Mouse (Mus musculus) ES-Bruce4 (cell line): ENCODE results near the gene Six5. TPM values are rescaled to one million over a fixed set of nuclear protein-coding genes. Genes with fewer than 3 reads are reported as not detected.

Experiments used
- H3K27ac ChIP-seq: 2 replicates; pipeline ENCODE4 v1.5.1; 2012; ENCODE audit warnings: low read length, inconsistent platforms; ENCODE audit not compliant: insufficient read depth
- H3K27me3 ChIP-seq: 2 replicates; pipeline ENCODE4 v1.6.1; 2012; ENCODE audit warnings: mild to moderate bottlenecking, low read length, inconsistent platforms; ENCODE audit not compliant: control insufficient read depth, poor library complexity, insufficient read depth, severe bottlenecking
- H3K36me3 ChIP-seq: 2 replicates; pipeline ENCODE4 v1.6.1; 2012; ENCODE audit warnings: inconsistent platforms, mild to moderate bottlenecking, low read length, moderate library complexity; ENCODE audit not compliant: control insufficient read depth, poor library complexity, insufficient read depth, severe bottlenecking
- H3K4me1 ChIP-seq: one replicate; pipeline ENCODE4 v1.8.1; 2011; ENCODE audit warnings: low read length; ENCODE audit not compliant: control insufficient read depth, insufficient read depth
- H3K4me3 ChIP-seq: 2 replicates; pipeline ENCODE4 v1.5.1; 2011; ENCODE audit warnings: low read depth, mild to moderate bottlenecking, low read length
- H3K9ac ChIP-seq: 2 replicates; pipeline ENCODE4 v1.6.1; 2012; ENCODE audit warnings: low read depth, mild to moderate bottlenecking, inconsistent platforms; ENCODE audit not compliant: poor library complexity, severe bottlenecking
- H3K9me3 ChIP-seq: replicated peaks from 2 replicates; pipeline ENCODE4 v1.6.1; 2012; ENCODE audit warnings: mild to moderate bottlenecking, low read length, inconsistent platforms; ENCODE audit not compliant: control insufficient read depth, poor library complexity, insufficient read depth, severe bottlenecking
- CTCF ChIP-seq: IDR thresholded peaks from one replicate; pipeline ENCODE4 v1.8.1; 2011; ENCODE audit warnings: low read depth, low read length
- EP300 ChIP-seq: IDR thresholded peaks from 2 replicates; pipeline ENCODE4 v1.6.1; 2011; ENCODE audit warnings: low read depth, low read length; ENCODE audit not compliant: insufficient read depth
- POLR2A ChIP-seq: IDR thresholded peaks from one replicate; pipeline ENCODE4 v1.8.1; 2011; ENCODE audit warnings: low read length; ENCODE audit not compliant: insufficient read depth
- polyA plus RNA-seq: library from polyadenylated mRNA; stranded (reverse); fragments of >200 nt; gene quantifications from 2 replicates; pipeline ENCODE4 v1.2.4, GENCODE M21; 2011; ENCODE audit warnings: low read depth; ENCODE audit not compliant: missing spikeins, insufficient read depth, insufficient read length

Six5 gene
- polyA plus RNA-seq, 1 experiment: 2.7 TPM

DNA sequence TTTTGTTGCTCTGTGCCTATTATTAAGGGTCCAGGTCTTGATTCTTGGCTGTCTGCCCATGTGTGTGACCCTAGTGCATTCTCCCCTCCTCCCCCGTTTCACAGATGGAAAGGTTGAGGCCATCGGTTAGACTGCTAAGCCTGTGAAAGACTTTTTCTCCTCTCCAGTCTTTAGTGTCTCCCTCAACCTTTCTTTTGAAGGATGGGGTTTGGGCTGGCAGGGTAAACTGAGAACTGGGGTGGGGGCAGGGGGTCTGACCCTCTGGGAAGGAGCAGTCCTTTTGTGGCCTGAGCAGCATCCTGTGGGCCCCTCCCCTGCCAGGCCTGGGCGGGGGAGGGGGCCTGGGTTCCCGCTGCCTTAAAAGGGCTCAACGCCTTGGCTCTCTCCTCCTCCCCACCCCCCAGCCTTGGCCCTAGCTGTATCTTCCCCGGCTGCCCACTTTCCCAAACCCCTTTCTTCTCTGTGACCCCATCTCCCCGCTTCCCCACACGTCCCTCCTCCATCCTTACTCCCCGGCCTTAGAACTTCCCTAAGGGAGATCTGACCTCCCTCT, 9.4 kb upstream of the Six5 start:
- Histone ChIP-seq H3K36me3 (peaks cover 9% of the 10 kb centered on the region), H3K27me3 (no peaks in the 10 kb centered on the region), H3K27ac (no peak overlapping the region), H3K4me3 (no peak overlapping the region), H3K4me1 (peaks cover 4% of the 10 kb centered on the region), H3K9me3 (no peaks in the 10 kb centered on the region), H3K9ac (no peak overlapping the region)
- TF ChIP-seq CTCF (no peak), EP300 (no peak), POLR2A (no peak)

DNA sequence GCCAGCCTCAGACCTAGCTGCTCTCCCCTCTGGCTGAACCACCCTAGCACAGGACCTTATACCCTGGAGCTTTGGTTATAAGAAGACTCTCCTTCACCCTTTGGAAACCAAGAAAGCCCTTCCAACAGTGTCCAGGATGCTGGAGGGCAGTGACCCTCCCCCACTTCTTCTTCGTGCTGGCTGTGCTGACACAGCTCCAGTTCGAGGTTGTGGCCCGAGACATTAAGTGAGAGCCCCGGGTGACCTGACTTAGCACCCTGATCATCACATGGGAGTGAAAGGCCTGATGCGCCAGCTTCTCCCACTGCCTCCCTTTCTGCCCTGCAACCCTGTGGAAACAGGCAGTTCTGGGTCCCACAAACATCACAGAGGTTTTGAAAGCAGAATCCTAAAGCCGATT, 8.9 kb upstream of the Six5 start:
- TF ChIP-seq POLR2A (no peak), CTCF (no peak), EP300 (no peak)
- H3K27me3 ChIP-seq: no peaks in the 10 kb centered on the region
- peaks cover 9% of the 10 kb centered on the region for H3K36me3 ChIP-seq
- H3K9ac ChIP-seq: no peak overlapping the region
- H3K4me3 ChIP-seq: peak overlapping the region; percentile 51; the same call in 1 of the 2 replicates
- H3K4me1 ChIP-seq: peaks cover 4% of the 10 kb centered on the region
- H3K9me3 ChIP-seq: no peaks in the 10 kb centered on the region
- no peak overlapping the region for H3K27ac ChIP-seq

DNA sequence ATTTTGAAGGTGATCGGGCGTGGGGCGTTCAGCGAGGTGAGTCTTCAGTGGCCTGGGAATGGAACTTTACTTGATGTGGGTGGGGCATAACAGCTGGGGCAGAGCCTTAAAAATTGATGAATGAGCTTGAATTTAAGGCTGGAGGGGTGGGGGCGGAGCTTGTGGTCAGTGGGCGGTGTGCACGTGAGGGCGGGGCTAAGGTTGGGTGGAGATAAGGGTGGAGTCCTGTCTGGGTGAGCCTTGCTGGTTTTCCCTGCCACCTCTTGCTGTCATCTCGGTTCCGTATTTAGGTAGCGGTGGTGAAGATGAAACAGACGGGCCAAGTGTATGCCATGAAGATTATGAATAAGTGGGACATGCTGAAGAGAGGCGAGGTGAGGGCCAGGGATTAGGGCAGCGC, 8.4 kb upstream of the Six5 start:
- Histone ChIP-seq H3K4me1 (peaks cover 4% of the 10 kb centered on the region), H3K4me3 (peak overlapping the region; percentile 51), H3K27me3 (no peaks in the 10 kb centered on the region), H3K27ac (no peak overlapping the region), H3K9ac (no peak overlapping the region), H3K36me3 (peaks cover 3% of the 10 kb centered on the region), H3K9me3 (no peaks in the 10 kb centered on the region)
- TF ChIP-seq EP300 (no peak), CTCF (no peak), POLR2A (no peak)

DNA sequence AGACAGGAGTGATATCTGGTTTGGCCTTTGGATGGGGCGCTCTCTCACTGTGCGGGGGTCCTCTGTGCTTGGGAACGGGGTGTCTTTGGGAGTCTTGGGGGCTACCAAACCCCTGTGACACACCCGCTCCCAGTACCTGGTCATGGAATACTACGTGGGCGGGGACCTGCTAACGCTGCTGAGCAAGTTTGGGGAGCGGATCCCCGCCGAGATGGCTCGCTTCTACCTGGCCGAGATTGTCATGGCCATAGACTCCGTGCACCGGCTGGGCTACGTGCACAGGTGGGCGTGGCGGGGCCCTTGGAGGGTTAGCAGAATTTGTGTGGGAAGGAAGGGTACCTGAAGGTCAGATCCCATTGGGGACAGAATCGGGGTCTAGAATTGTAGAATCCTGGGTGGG, 7.6 kb upstream of the Six5 start:
- Histone ChIP-seq H3K27me3 (no peaks in the 10 kb centered on the region), H3K36me3 (no peaks in the 10 kb centered on the region), H3K9me3 (no peaks in the 10 kb centered on the region), H3K27ac (no peak overlapping the region), H3K9ac (no peak overlapping the region), H3K4me1 (peaks cover 4% of the 10 kb centered on the region), H3K4me3 (no peak overlapping the region)
- TF ChIP-seq EP300: no peak
- TF ChIP-seq CTCF: no peak
- no peak for TF ChIP-seq POLR2A

DNA sequence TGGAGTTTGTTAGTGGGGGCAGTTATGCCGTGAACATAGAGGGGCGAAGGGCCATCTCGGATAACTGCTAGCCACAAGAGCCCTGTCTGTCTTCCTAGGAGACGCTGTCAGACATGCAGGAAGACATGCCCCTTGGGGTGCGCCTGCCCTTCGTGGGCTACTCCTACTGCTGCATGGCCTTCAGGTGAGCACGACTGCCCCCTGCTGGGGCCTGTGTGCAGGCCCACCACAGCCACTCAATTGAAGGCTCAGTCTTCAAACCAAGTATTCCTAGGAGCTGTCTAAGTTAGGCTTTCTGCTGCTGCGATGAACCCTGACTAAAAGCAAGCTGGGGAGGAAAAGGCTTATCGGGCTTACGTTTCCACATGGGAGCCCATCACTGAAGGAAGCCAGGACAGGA, 5.6 kb upstream of the Six5 start:
- no peak overlapping the region for H3K9ac ChIP-seq
- no peak overlapping the region for H3K27ac ChIP-seq
- no peaks in the 10 kb centered on the region for H3K36me3 ChIP-seq
- no peak overlapping the region for H3K4me3 ChIP-seq
- no peaks in the 10 kb centered on the region for H3K27me3 ChIP-seq
- TF ChIP-seq POLR2A (no peak), EP300 (no peak), CTCF (peak; percentile 87)
- peaks cover 4% of the 10 kb centered on the region for H3K4me1 ChIP-seq
- H3K9me3 ChIP-seq: no peaks in the 10 kb centered on the region

DNA sequence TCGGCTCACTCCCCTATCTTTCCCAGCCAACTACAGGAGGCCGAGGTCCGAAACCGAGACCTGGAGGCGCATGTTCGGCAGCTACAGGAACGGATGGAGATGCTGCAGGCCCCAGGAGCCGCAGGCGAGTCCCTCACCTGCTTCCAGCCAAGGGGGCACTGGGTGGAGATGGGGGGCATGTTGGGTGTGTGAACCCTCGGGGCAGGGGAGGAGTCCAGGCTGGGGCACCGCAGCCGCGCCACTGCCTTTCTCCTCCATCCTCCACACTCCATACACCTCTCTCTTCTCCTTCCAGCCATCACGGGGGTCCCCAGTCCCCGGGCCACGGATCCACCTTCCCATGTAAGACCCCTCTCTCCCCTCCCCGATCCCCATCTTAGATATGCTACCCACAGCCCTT, 2.5 kb upstream of the Six5 start:
- Histone ChIP-seq H3K4me3 (peak overlapping the region; percentile 72), H3K27ac (no peak overlapping the region)

More for the DNA sequence above, 2.5 kb upstream of the Six5 start:
- H3K36me3 ChIP-seq: no peaks in the 10 kb centered on the region
- H3K4me1 ChIP-seq: no peaks in the 10 kb centered on the region
- no peak for TF ChIP-seq POLR2A
- TF ChIP-seq EP300: no peak
- no peak for TF ChIP-seq CTCF
- no peaks in the 10 kb centered on the region for H3K27me3 ChIP-seq
- H3K9ac ChIP-seq: peak overlapping the region; percentile 52
- H3K9me3 ChIP-seq: no peaks in the 10 kb centered on the region
